26 mouse cellular contexts compared by ENCODE assay signal in genomic region chr7:144752919-144753656, GRCm38 (mm10). TPM values are rescaled to one million over a fixed set of nuclear protein-coding genes. Genes with fewer than 3 reads are reported as not detected.
A peak's percentile ranks its signal among the peaks of the same experiment; 100 is the strongest.
DNase-seq lines count a peak whose midpoint lies in the region; ATAC-seq and TF ChIP-seq lines count a peak whose summit lies in the region.
"Had no signal": no experiment of that assay in that cellular context is flagged by ENCODE, and none has a peak within 500 bp of the region (broad histone marks: within the 10 kb centered on the region; RNA-seq: fewer than 3 reads in every experiment).

No protein-coding gene starts in this region.

- no peak for DNase-seq in forebrain, postnatal 0 days
- no peak for DNase-seq in forebrain, embryonic 14.5 days (ENCODE audit: low spot score)
- DNase-seq in lung, embryonic 14.5 days: peak; percentile 58
- DNase-seq in lung, postnatal 14 days: no peak
- DNase-seq in midbrain, postnatal 0 days (ENCODE audit: low spot score): no peak
- DNase-seq in midbrain, embryonic 11.5 days (ENCODE audit: low spot score, missing footprints): no peak
- no peak for DNase-seq in stomach, postnatal 0 days (ENCODE audit: low spot score)
- DNase-seq in layer of hippocampus, adult 18-20 months (ENCODE audit: low spot score in 2 of 2): no peak
- DNase-seq: adrenal gland, postnatal 10 days; cerebellum, adult 11 months; cerebellum, adult 9-10 months; cerebellum, postnatal 36 days; embryo, embryonic 11 days; gastrocnemius, postnatal 10 days; heart, postnatal 14 days; kidney, postnatal 25 days; left cerebral cortex, postnatal 4 days; liver, postnatal 0 days; thymus, adult 18-20 months; thymus, postnatal 25 days had no signal

- TF ChIP-seq EP300 in stomach, postnatal 0 days (optimal IDR thresholded peaks at IDR 0.05): no peak

- H3K4me2 ChIP-seq in forebrain, postnatal 0 days (ENCODE audit: low read depth): no peak overlapping the region
- no peak overlapping the region for H3K4me2 ChIP-seq in forebrain, embryonic 14.5 days (ENCODE audit: low read length)
- no peak overlapping the region for H3K4me2 ChIP-seq in lung, embryonic 14.5 days
- H3K4me2 ChIP-seq in midbrain, postnatal 0 days (ENCODE audit: low read depth, low read length, poor library complexity, severe bottlenecking): no peak overlapping the region
- no peak overlapping the region for H3K4me2 ChIP-seq in midbrain, embryonic 11.5 days
- H3K4me2 ChIP-seq in stomach, postnatal 0 days (replicated peaks; ENCODE audit: low read depth): no peak overlapping the region
- H3K4me2 ChIP-seq: embryonic facial prominence, embryonic 12.5 days; hindbrain, embryonic 13.5 days; liver, embryonic 12.5 days; neural tube, embryonic 13.5 days had no signal

- H3K4me1 ChIP-seq in forebrain, postnatal 0 days (ENCODE audit: insufficient read depth): no peaks in the 10 kb centered on the region
- no peaks in the 10 kb centered on the region for H3K4me1 ChIP-seq in forebrain, embryonic 14.5 days (ENCODE audit: control insufficient read depth, insufficient read depth, low read length)
- H3K4me1 ChIP-seq in lung, embryonic 14.5 days (ENCODE audit: insufficient read depth): peaks cover 19% of the 10 kb centered on the region; the same call in 1 of the 2 replicates
- no peaks in the 10 kb centered on the region for H3K4me1 ChIP-seq in midbrain, postnatal 0 days (ENCODE audit: insufficient read depth, low read length)
- H3K4me1 ChIP-seq in midbrain, embryonic 11.5 days (ENCODE audit: control insufficient read depth, insufficient read depth, low read length): no peaks in the 10 kb centered on the region
- no peaks in the 10 kb centered on the region; the same call in none of the 2 replicates for H3K4me1 ChIP-seq in stomach, postnatal 0 days (replicated peaks; ENCODE audit: control insufficient read depth, insufficient read depth)
- H3K4me1 ChIP-seq: embryonic facial prominence, embryonic 12.5 days; neural tube, embryonic 13.5 days had no signal

- H3K36me3 ChIP-seq in forebrain, postnatal 0 days (ENCODE audit: insufficient read depth): no peaks in the 10 kb centered on the region
- no peaks in the 10 kb centered on the region for H3K36me3 ChIP-seq in forebrain, embryonic 14.5 days (ENCODE audit: control insufficient read depth, insufficient read depth, low read length)
- H3K36me3 ChIP-seq in lung, embryonic 14.5 days (ENCODE audit: insufficient read depth): no peaks in the 10 kb centered on the region
- no peaks in the 10 kb centered on the region for H3K36me3 ChIP-seq in midbrain, postnatal 0 days (ENCODE audit: insufficient read depth, low read length)
- no peaks in the 10 kb centered on the region for H3K36me3 ChIP-seq in midbrain, embryonic 11.5 days (ENCODE audit: control insufficient read depth, insufficient read depth, low read length)
- H3K36me3 ChIP-seq in stomach, postnatal 0 days (ENCODE audit: control insufficient read depth, insufficient read depth, low read length): no peaks in the 10 kb centered on the region
- H3K36me3 ChIP-seq: embryonic facial prominence, embryonic 12.5 days; hindbrain, embryonic 13.5 days; liver, embryonic 12.5 days; neural tube, embryonic 13.5 days had no signal

- no peak overlapping the region for H3K4me3 ChIP-seq in forebrain, postnatal 0 days (ENCODE audit: low read depth, low read length)
- no peak overlapping the region for H3K4me3 ChIP-seq in forebrain, embryonic 14.5 days (ENCODE audit: low read depth, low read length)
- no peak overlapping the region for H3K4me3 ChIP-seq in lung, embryonic 14.5 days (ENCODE audit: low read depth, low read length)
- no peak overlapping the region for H3K4me3 ChIP-seq in midbrain, postnatal 0 days (ENCODE audit: low read depth, low read length)
- no peak overlapping the region for H3K4me3 ChIP-seq in midbrain, embryonic 11.5 days (ENCODE audit: low read depth, low read length)
- H3K4me3 ChIP-seq in stomach, postnatal 0 days (ENCODE audit: low read depth, low read length): no peak overlapping the region
- H3K4me3 ChIP-seq: embryonic facial prominence, embryonic 12.5 days; hindbrain, embryonic 13.5 days; liver, embryonic 12.5 days; neural tube, embryonic 13.5 days had no signal

- no peak for TF ChIP-seq CTCF in forebrain, postnatal 0 days (IDR thresholded peaks at IDR 0.05; ENCODE audit: low read depth)
- TF ChIP-seq CTCF in lung, embryonic 14.5 days (IDR thresholded peaks at IDR 0.05; ENCODE audit: low read depth): no peak
- no peak for TF ChIP-seq CTCF in midbrain, postnatal 0 days (IDR thresholded peaks at IDR 0.05)
- no peak for TF ChIP-seq CTCF in stomach, postnatal 0 days (IDR thresholded peaks at IDR 0.05; ENCODE audit: low read depth)

- no peaks in the 10 kb centered on the region for H3K9me3 ChIP-seq in forebrain, postnatal 0 days (ENCODE audit: low read length)
- no peaks in the 10 kb centered on the region for H3K9me3 ChIP-seq in forebrain, embryonic 14.5 days (replicated peaks; ENCODE audit: control insufficient read depth, low read length)
- no peaks in the 10 kb centered on the region for H3K9me3 ChIP-seq in lung, embryonic 14.5 days (ENCODE audit: low read depth, low read length)
- no peaks in the 10 kb centered on the region for H3K9me3 ChIP-seq in midbrain, postnatal 0 days (ENCODE audit: low read length)
- no peaks in the 10 kb centered on the region for H3K9me3 ChIP-seq in midbrain, embryonic 11.5 days (ENCODE audit: control insufficient read depth, low read length)
- no peaks in the 10 kb centered on the region for H3K9me3 ChIP-seq in stomach, postnatal 0 days (ENCODE audit: control insufficient read depth, low read length)
- H3K9me3 ChIP-seq: embryonic facial prominence, embryonic 12.5 days; G1E; hindbrain, embryonic 13.5 days; liver, embryonic 12.5 days; neural tube, embryonic 13.5 days had no signal

- no peak overlapping the region for H3K27ac ChIP-seq in forebrain, postnatal 0 days (ENCODE audit: low read depth, low read length)
- H3K27ac ChIP-seq in forebrain, embryonic 14.5 days (ENCODE audit: low read depth, low read length): no peak overlapping the region
- H3K27ac ChIP-seq in lung, embryonic 14.5 days (ENCODE audit: low read depth): peak overlapping the region; percentile 55
- H3K27ac ChIP-seq in midbrain, postnatal 0 days (ENCODE audit: low read depth, low read length): no peak overlapping the region
- no peak overlapping the region for H3K27ac ChIP-seq in midbrain, embryonic 11.5 days (ENCODE audit: low read depth, low read length)
- H3K27ac ChIP-seq in stomach, postnatal 0 days (replicated peaks): peak overlapping the region; percentile 80
- H3K27ac ChIP-seq: embryonic facial prominence, embryonic 12.5 days; hindbrain, embryonic 13.5 days; liver, embryonic 12.5 days; neural tube, embryonic 13.5 days had no signal

- 78% methylated on average over 14 of the region's 14 CpGs for WGBS in forebrain, postnatal 0 days
- WGBS in forebrain, embryonic 14.5 days: 84% methylated on average over 14 of the region's 14 CpGs
- 38% methylated on average over 14 of the region's 14 CpGs for WGBS in lung, embryonic 14.5 days
- WGBS in midbrain, postnatal 0 days: 73% methylated on average over 14 of the region's 14 CpGs
- 83% methylated on average over 14 of the region's 14 CpGs for WGBS in midbrain, embryonic 11.5 days
- WGBS in stomach, postnatal 0 days: 41% methylated on average over 14 of the region's 14 CpGs

- no peak overlapping the region for H3K9ac ChIP-seq in forebrain, postnatal 0 days
- no peak overlapping the region for H3K9ac ChIP-seq in forebrain, embryonic 14.5 days (ENCODE audit: low read length)
- H3K9ac ChIP-seq in lung, embryonic 14.5 days: no peak overlapping the region
- no peak overlapping the region for H3K9ac ChIP-seq in midbrain, postnatal 0 days (replicated peaks; ENCODE audit: low read length, poor library complexity, severe bottlenecking)
- H3K9ac ChIP-seq in midbrain, embryonic 11.5 days (ENCODE audit: low read length): no peak overlapping the region
- no peak overlapping the region for H3K9ac ChIP-seq in stomach, postnatal 0 days (ENCODE audit: low read length)
- H3K9ac ChIP-seq: embryonic facial prominence, embryonic 12.5 days; hindbrain, embryonic 13.5 days; liver, embryonic 12.5 days; liver, postnatal 0 days; neural tube, embryonic 13.5 days had no signal

- ATAC-seq in forebrain, postnatal 0 days: 0 out of 2 replicates have a peak, but pooled peaks have one; percentile 12
- ATAC-seq in forebrain, embryonic 14.5 days: no peak
- ATAC-seq in lung, embryonic 14.5 days (ENCODE audit: insufficient read depth): peak; percentile 76
- 0 out of 2 replicates have a peak, but pooled peaks have one; percentile 27 for ATAC-seq in midbrain, postnatal 0 days (ENCODE audit: low FRiP score)
- no peak for ATAC-seq in midbrain, embryonic 11.5 days (ENCODE audit: low FRiP score)
- peak; percentile 11; the same call in 1 of the 2 replicates for ATAC-seq in stomach, postnatal 0 days (ENCODE audit: low FRiP score, low TSS enrichment)
- ATAC-seq: inflammation-experienced regulatory T-cells, adult 6 months; liver, embryonic 12.5 days; liver, postnatal 0 days had no signal

- no peaks in the 10 kb centered on the region for H3K27me3 ChIP-seq in forebrain, postnatal 0 days (ENCODE audit: insufficient read depth, low read length)
- no peaks in the 10 kb centered on the region for H3K27me3 ChIP-seq in forebrain, embryonic 14.5 days (replicated peaks; ENCODE audit: control insufficient read depth, insufficient read depth, low read length)
- no peaks in the 10 kb centered on the region for H3K27me3 ChIP-seq in lung, embryonic 14.5 days (ENCODE audit: insufficient read depth, low read length)
- H3K27me3 ChIP-seq in midbrain, postnatal 0 days (ENCODE audit: insufficient read depth, low read length): no peaks in the 10 kb centered on the region
- H3K27me3 ChIP-seq in midbrain, embryonic 11.5 days (ENCODE audit: control insufficient read depth, insufficient read depth, low read length): no peaks in the 10 kb centered on the region
- H3K27me3 ChIP-seq in stomach, postnatal 0 days (ENCODE audit: control insufficient read depth, insufficient read depth, low read length): no peaks in the 10 kb centered on the region
- H3K27me3 ChIP-seq: embryonic facial prominence, embryonic 12.5 days; hindbrain, embryonic 13.5 days; neural tube, embryonic 13.5 days had no signal

RNA-seq across cellular contexts. Expression of gene Ano1, which starts 1.3 kb away (rescaled TPM):
- 6.6 and 8.2 TPM in 2 replicates for total RNA-seq in forebrain, postnatal 0 days (2014; rRNA removed)
- 3.1 and 4.6 TPM in 2 replicates for polyA plus RNA-seq in forebrain, postnatal 0 days (2015; fragmentation: Nextera tagmentation; extraction: Ambion mirVana)
- 6.0 and 7.8 TPM in 2 replicates for polyA plus RNA-seq in forebrain, embryonic 14.5 days (2014; fragmentation: Nextera tagmentation; extraction: Ambion mirVana)
- polyA plus RNA-seq in lung, embryonic 14.5 days (2014; fragmentation: Nextera tagmentation; extraction: Ambion mirVana): 64.8 and 71.5 TPM in 2 replicates
- 11.6 and 13.5 TPM in 2 replicates for total RNA-seq in midbrain, postnatal 0 days (2014; rRNA removed)
- 5.8 and 7.5 TPM in 2 replicates for polyA plus RNA-seq in midbrain, postnatal 0 days (2015; fragmentation: Nextera tagmentation; extraction: Ambion mirVana)
- polyA plus RNA-seq in midbrain, embryonic 11.5 days (2014; fragmentation: Nextera tagmentation; extraction: Ambion mirVana): 22.8 and 26.0 TPM in 2 replicates
- 32.4 and 41.6 TPM in 2 replicates for polyA plus RNA-seq in stomach, postnatal 0 days (2015; fragmentation: Nextera tagmentation; extraction: Ambion mirVana)
- 1 to 10 TPM; 2.6 to 2.8 TPM for total RNA-seq in layer of hippocampus, adult 18-20 months (2021)
- polyA plus RNA-seq: inflammation-experienced regulatory T-cells, adult 6 months had no signal

Comparison
In these comparisons a context has a peak if more than half of its experiments do, and no peak if none do; other contexts are left out.
1. ATAC-seq: peak in forebrain, postnatal 0 days (single experiment), lung, embryonic 14.5 days (single experiment), midbrain, postnatal 0 days (single experiment) and stomach, postnatal 0 days (single experiment); none in forebrain, embryonic 14.5 days (single experiment) and midbrain, embryonic 11.5 days (single experiment).
2. H3K27ac ChIP-seq: peak in lung, embryonic 14.5 days (single experiment) and stomach, postnatal 0 days (single experiment); none in forebrain, postnatal 0 days (single experiment), forebrain, embryonic 14.5 days (single experiment), midbrain, postnatal 0 days (single experiment) and midbrain, embryonic 11.5 days (single experiment).